Mouse (Mus musculus) neural tube, embryonic 15.5 days (tissue): ENCODE measurements at regions not wholly inside any gene's neighbourhood (a gene's known extent, or its start where the extent isn't known, plus 50 kb on each side); places are given as distances from the start of the nearest gene placed in this dataset.
A peak's percentile ranks its signal among the peaks of the same experiment; 100 is the strongest.

Source experiments
- ATAC-seq: fragments of 200-750 bp; cut with Nextera tagmentation; 2 replicates; pipeline ENCODE4 v1.8.0; 2017; ENCODE audit warnings: mild to moderate bottlenecking, moderate TSS enrichment, moderate library complexity; ENCODE audit not compliant: low FRiP score
- H3K27ac ChIP-seq: fragments of 300-500 bp; sonication (generic); replicated peaks from 2 replicates; pipeline ENCODE4 v1.5.1; 2015; ENCODE audit warnings: mild to moderate bottlenecking, inconsistent platforms
- H3K27me3 ChIP-seq: fragments of 300-500 bp; sonication (generic); replicated peaks from 2 replicates; pipeline ENCODE4 v1.6.1; 2015; ENCODE audit warnings: inconsistent platforms
- H3K36me3 ChIP-seq: fragments of 300-500 bp; sonication (generic); 2 replicates; pipeline ENCODE4 v1.6.1; 2015; ENCODE audit warnings: inconsistent platforms
- H3K4me1 ChIP-seq: fragments of 300-500 bp; sonication (generic); 2 replicates; pipeline ENCODE4 v1.6.1; 2015; ENCODE audit warnings: inconsistent platforms
- H3K4me2 ChIP-seq: fragments of 300-500 bp; sonication (generic); 2 replicates; pipeline ENCODE4 v1.6.1; 2015; ENCODE audit warnings: inconsistent platforms, mild to moderate bottlenecking, moderate library complexity
- H3K4me3 ChIP-seq: fragments of 300-500 bp; sonication (generic); replicated peaks from 2 replicates; pipeline ENCODE4 v1.5.1; 2015; ENCODE audit warnings: mild to moderate bottlenecking, inconsistent platforms
- H3K9ac ChIP-seq: fragments of 300-500 bp; sonication (generic); replicated peaks from 2 replicates; pipeline ENCODE4 v1.6.1; 2015; ENCODE audit warnings: mild to moderate bottlenecking, inconsistent platforms
- H3K9me3 ChIP-seq: fragments of 300-500 bp; sonication (generic); replicated peaks from 2 replicates; pipeline ENCODE4 v1.6.1; 2016; ENCODE audit warnings: inconsistent platforms
- WGBS: fragments of 180-500 bp; shearing (Covaris S2); methylation state at CpG from one replicate; pipeline ENCODE4 v1.1.7; 2015; ENCODE audit warnings: mixed read lengths; 5-methylcytosine and 5-hydroxymethylcytosine counted together

- H3K4me2 ChIP-seq, result no peak overlapping the region
- no peaks in the 10 kb centered on the region for H3K4me1 ChIP-seq
- no peaks in the 10 kb centered on the region for H3K27me3 ChIP-seq
- no peak for ATAC-seq
- H3K9me3 ChIP-seq, result no peaks in the 10 kb centered on the region
- no peaks in the 10 kb centered on the region for H3K36me3 ChIP-seq
- WGBS, result 60% methylated on average over 5 of the region's 5 CpGs
- no peak overlapping the region for H3K4me3 ChIP-seq
- no peak overlapping the region for H3K9ac ChIP-seq
- no peak overlapping the region for H3K27ac ChIP-seq
Observed at GRCm38 (mm10) chr9:115361191-115361590, 51.0 kb upstream of the Stt3b start.

- Histone ChIP-seq H3K36me3 (no peaks in the 10 kb centered on the region), H3K27ac (no peak overlapping the region), H3K27me3 (no peaks in the 10 kb centered on the region), H3K9ac (no peak overlapping the region), H3K4me2 (no peak overlapping the region), H3K9me3 (no peaks in the 10 kb centered on the region), H3K4me1 (no peaks in the 10 kb centered on the region), H3K4me3 (no peak overlapping the region)
- 94% methylated on average over 11 of the region's 11 CpGs for WGBS
- ATAC-seq, result no peak
Observed at GRCm38 (mm10) chr9:115361881-115362280, 51.7 kb upstream of the Stt3b start.

GRCm38 (mm10) chr9:115362486-115362885 is 52.3 kb upstream of the Stt3b start:
- ATAC-seq, result no peak
- Histone ChIP-seq H3K27me3 (no peaks in the 10 kb centered on the region), H3K4me1 (no peaks in the 10 kb centered on the region), H3K9ac (no peak overlapping the region), H3K4me2 (no peak overlapping the region), H3K36me3 (no peaks in the 10 kb centered on the region), H3K9me3 (no peaks in the 10 kb centered on the region), H3K4me3 (no peak overlapping the region), H3K27ac (no peak overlapping the region)
- WGBS, result 88% methylated on average over 4 of the region's 4 CpGs

- no peak for ATAC-seq
- no peak overlapping the region for H3K9ac ChIP-seq
- no peaks in the 10 kb centered on the region for H3K4me1 ChIP-seq
- no peaks in the 10 kb centered on the region for H3K36me3 ChIP-seq
- H3K27ac ChIP-seq, result no peak overlapping the region
- H3K4me3 ChIP-seq, result no peak overlapping the region
- H3K4me2 ChIP-seq, result no peak overlapping the region
- H3K9me3 ChIP-seq, result no peaks in the 10 kb centered on the region
- no peaks in the 10 kb centered on the region for H3K27me3 ChIP-seq
- WGBS, result 92% methylated on average over 16 of the region's 16 CpGs
Observed at GRCm38 (mm10) chr9:115364919-115365861, 55.0 kb upstream of the Stt3b start.

DNA sequence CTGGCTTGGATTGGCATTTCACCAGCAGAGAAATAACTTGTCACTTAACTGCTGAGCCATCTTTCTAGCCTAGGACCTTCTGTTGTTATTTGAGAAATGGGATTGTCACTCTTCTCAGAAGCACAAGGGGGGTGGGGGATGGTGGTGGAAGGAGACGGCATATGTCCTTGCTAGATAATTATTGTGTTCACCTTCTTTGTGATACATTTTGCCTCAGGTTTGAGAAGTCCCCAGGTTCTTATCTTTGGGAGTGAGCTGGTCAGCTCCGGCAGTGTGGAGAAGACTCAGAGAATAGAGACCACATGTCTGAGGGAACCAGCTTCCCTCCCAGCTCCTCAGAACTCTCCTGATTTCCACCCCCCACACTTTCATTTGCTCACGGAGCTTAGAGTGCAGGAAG is 57.6 kb upstream of the Stt3b start:
- no peaks in the 10 kb centered on the region for H3K9me3 ChIP-seq
- 74% methylated on average over 3 of the region's 3 CpGs for WGBS
- H3K4me2 ChIP-seq, result no peak overlapping the region
- no peaks in the 10 kb centered on the region for H3K27me3 ChIP-seq
- no peaks in the 10 kb centered on the region for H3K4me1 ChIP-seq
- H3K9ac ChIP-seq, result no peak overlapping the region
- ATAC-seq, result no peak
- no peaks in the 10 kb centered on the region for H3K36me3 ChIP-seq
- no peak overlapping the region for H3K4me3 ChIP-seq
- no peak overlapping the region for H3K27ac ChIP-seq

DNA sequence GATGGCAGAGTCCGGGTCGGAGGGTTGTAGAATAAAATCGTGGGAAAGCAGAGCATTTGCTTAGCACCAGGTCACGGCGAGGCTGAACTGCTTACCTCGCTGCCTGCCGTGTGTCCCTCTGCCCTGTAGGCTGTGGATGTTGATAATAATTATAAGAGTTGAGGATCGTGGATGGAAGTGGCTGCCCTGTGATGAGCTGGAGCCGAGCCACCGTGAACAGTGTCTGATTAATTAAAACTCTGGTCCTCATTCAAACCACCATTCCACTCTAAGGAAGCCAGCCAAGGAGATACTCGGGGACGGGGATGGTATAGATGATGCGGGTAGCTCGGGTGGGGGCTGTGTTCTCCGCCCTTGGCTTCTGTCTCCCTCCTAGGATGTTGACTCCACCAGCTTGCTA is 70.1 kb upstream of the Stt3b start:
- Histone ChIP-seq H3K9ac (no peak overlapping the region), H3K36me3 (no peaks in the 10 kb centered on the region), H3K4me3 (no peak overlapping the region), H3K4me2 (peak overlapping the region; percentile 7), H3K27me3 (no peaks in the 10 kb centered on the region), H3K9me3 (no peaks in the 10 kb centered on the region), H3K27ac (peak overlapping the region; percentile 7; the same call in 1 of the 2 replicates), H3K4me1 (peaks cover 13% of the 10 kb centered on the region)
- no peak for ATAC-seq
- WGBS, result 54% methylated on average over 15 of the region's 15 CpGs

GRCm38 (mm10) chr9:115382824-115383475 is 72.7 kb upstream of the Stt3b start:
- H3K27ac ChIP-seq, result no peak overlapping the region
- H3K27me3 ChIP-seq, result no peaks in the 10 kb centered on the region
- H3K4me1 ChIP-seq, result peaks cover 13% of the 10 kb centered on the region
- no peaks in the 10 kb centered on the region for H3K9me3 ChIP-seq
- no peak overlapping the region for H3K9ac ChIP-seq
- no peak overlapping the region for H3K4me2 ChIP-seq
- no peaks in the 10 kb centered on the region for H3K36me3 ChIP-seq
- no peak overlapping the region for H3K4me3 ChIP-seq
- 93% methylated on average over 12 of the region's 12 CpGs for WGBS
- ATAC-seq, result no peak

DNA sequence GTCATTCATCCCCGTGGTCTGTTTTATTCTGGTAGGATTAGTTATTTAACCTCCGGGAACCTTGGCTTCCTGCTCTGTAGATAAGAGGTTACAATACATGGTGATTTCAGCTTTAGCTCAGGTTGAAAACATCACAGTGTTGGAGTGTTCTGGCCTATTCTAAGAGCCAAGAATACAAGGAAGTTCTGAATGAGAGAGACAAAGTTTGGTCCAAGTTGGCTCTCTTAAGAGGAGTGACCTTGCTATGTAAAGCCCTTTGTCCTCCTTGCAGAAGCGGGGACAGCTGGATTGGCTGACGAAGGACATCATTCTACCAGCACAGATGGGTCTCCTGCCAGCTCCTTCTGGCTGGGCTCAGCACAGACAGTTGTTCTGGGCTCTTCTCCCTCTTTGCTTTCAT is 73.7 kb upstream of the Stt3b start:
- Histone ChIP-seq H3K9me3 (no peaks in the 10 kb centered on the region), H3K36me3 (no peaks in the 10 kb centered on the region), H3K9ac (no peak overlapping the region), H3K4me2 (no peak overlapping the region), H3K27ac (no peak overlapping the region), H3K4me1 (peaks cover 13% of the 10 kb centered on the region), H3K4me3 (no peak overlapping the region), H3K27me3 (no peaks in the 10 kb centered on the region)
- no peak for ATAC-seq
- WGBS, result 72% methylated on average over 4 of the region's 4 CpGs

DNA sequence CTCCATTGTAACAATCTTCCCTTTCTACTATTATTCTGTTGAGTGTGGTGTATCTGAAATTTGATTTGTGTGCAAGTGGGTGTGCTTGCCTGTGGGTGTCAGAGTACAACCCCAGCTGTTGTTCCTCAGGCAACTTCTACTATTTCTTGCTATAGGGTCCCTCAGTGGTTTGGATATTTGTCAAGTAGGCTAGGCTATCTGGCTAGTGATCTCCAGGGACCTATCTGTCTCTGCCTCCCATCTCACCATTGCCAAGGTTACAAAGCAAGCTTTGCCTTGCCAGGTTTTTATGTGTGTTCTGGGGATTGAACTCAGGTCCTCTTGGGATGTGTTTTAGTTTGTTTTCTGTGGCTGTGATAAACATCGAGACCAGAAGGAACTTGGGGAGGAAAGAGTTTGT is 74.1 kb upstream of the Stt3b start:
- no peaks in the 10 kb centered on the region for H3K36me3 ChIP-seq
- H3K4me2 ChIP-seq, result no peak overlapping the region
- no peak overlapping the region for H3K9ac ChIP-seq
- no peak overlapping the region for H3K4me3 ChIP-seq
- H3K9me3 ChIP-seq, result no peaks in the 10 kb centered on the region
- H3K27me3 ChIP-seq, result no peaks in the 10 kb centered on the region
- peaks cover 13% of the 10 kb centered on the region for H3K4me1 ChIP-seq
- WGBS, result 52% methylated on average over 1 of the region's 1 CpGs
- no peak overlapping the region for H3K27ac ChIP-seq
- no peak for ATAC-seq

- no peak overlapping the region for H3K9ac ChIP-seq
- no peaks in the 10 kb centered on the region for H3K9me3 ChIP-seq
- H3K4me2 ChIP-seq, result no peak overlapping the region
- no peaks in the 10 kb centered on the region for H3K27me3 ChIP-seq
- peaks cover 25% of the 10 kb centered on the region for H3K4me1 ChIP-seq
- no peak for ATAC-seq
- H3K36me3 ChIP-seq, result no peaks in the 10 kb centered on the region
- 0 out of 2 replicates have a peak overlapping the region, but pooled peaks have one; percentile 23 for H3K27ac ChIP-seq
- 73% methylated on average over 26 of the region's 26 CpGs for WGBS
- H3K4me3 ChIP-seq, result no peak overlapping the region
Observed at GRCm38 (mm10) chr9:115387471-115388360, 77.5 kb upstream of the Stt3b start.

DNA sequence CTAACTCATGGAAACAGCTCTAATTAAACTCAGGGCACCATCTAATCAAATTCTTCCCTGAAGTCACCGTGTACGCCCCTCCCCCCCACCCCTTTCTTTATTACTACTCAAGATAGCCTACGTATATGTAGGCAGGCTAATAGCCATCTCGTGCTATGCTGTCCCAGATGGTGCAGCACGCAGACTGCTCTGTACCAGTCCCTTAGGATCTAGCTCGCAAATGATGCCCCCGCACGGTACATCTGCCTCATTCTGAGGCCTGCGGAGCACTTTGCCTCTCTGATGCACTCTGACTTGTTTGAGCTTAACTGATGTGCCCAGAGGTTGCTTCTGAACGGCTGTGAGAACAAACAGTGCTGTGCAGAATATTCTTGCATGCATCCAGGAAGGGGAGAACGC is 78.1 kb upstream of the Stt3b start:
- no peaks in the 10 kb centered on the region for H3K27me3 ChIP-seq
- no peaks in the 10 kb centered on the region for H3K9me3 ChIP-seq
- WGBS, result 45% methylated on average over 11 of the region's 11 CpGs
- H3K9ac ChIP-seq, result no peak overlapping the region
- H3K4me2 ChIP-seq, result no peak overlapping the region
- ATAC-seq, result no peak; the same call in 1 of the 2 replicates
- H3K36me3 ChIP-seq, result no peaks in the 10 kb centered on the region
- H3K27ac ChIP-seq, result no peak overlapping the region
- H3K4me1 ChIP-seq, result peaks cover 25% of the 10 kb centered on the region
- no peak overlapping the region for H3K4me3 ChIP-seq
